Mouse (Mus musculus) urinary bladder, adult 18-20 months (tissue): ENCODE measurements around the gene Tenm4.

ENCODE experiments used
- DNase-seq, 2 experiments: peaks; one replicate each; pipeline ENCODE4 v3.0.0; 2022; ENCODE audit warnings: low spot score in 2 of 2, mixed read lengths in 2 of 2

The Tenm4 gene

GRCm38 (mm10) chr7:96525344-96525743 lies 354.3 kb downstream of the Tenm4 start:
- no peak for DNase-seq

- no peak for DNase-seq
Measured at GRCm38 (mm10) chr7:96530571-96531426, 359.8 kb downstream of the Tenm4 start.

- no peak for DNase-seq
Measured at GRCm38 (mm10) chr7:96531954-96532737, 361.1 kb downstream of the Tenm4 start.

- DNase-seq, result no peak
Measured at GRCm38 (mm10) chr7:96532804-96533400, 361.9 kb downstream of the Tenm4 start.

GRCm38 (mm10) chr7:96536313-96536880 lies 365.4 kb downstream of the Tenm4 start:
- no peak for DNase-seq

- DNase-seq, result no peak
Measured at GRCm38 (mm10) chr7:96539248-96540034, 368.4 kb downstream of the Tenm4 start.

- DNase-seq, result no peak
Measured at GRCm38 (mm10) chr7:96540458-96541096, 369.5 kb downstream of the Tenm4 start.

- DNase-seq, result no peak
Measured at GRCm38 (mm10) chr7:96545979-96546378, 374.9 kb downstream of the Tenm4 start.

- no peak for DNase-seq
Measured at GRCm38 (mm10) chr7:96551809-96552208, 380.8 kb downstream of the Tenm4 start.

GRCm38 (mm10) chr7:96552292-96552860 lies 381.3 kb downstream of the Tenm4 start:
- no peak for DNase-seq

- peak; percentile 14 to 30 for DNase-seq
Measured at GRCm38 (mm10) chr7:96554277-96554690, 383.2 kb downstream of the Tenm4 start.

- no peak for DNase-seq
Measured at GRCm38 (mm10) chr7:96555294-96555693, 384.2 kb downstream of the Tenm4 start.

GRCm38 (mm10) chr7:96556756-96557155 lies 385.7 kb downstream of the Tenm4 start:
- no peak for DNase-seq

- no peak for DNase-seq
Measured at GRCm38 (mm10) chr7:96562890-96563289, 391.8 kb downstream of the Tenm4 start.

GRCm38 (mm10) chr7:96563329-96564065 lies 392.5 kb downstream of the Tenm4 start:
- DNase-seq, result no peak

GRCm38 (mm10) chr7:96565806-96566205 lies 394.8 kb downstream of the Tenm4 start:
- peak in 1 of 2 experiments; percentile 60 for DNase-seq

GRCm38 (mm10) chr7:96566260-96566659 lies 395.2 kb downstream of the Tenm4 start:
- DNase-seq, result no peak

GRCm38 (mm10) chr7:96568034-96568433 lies 397.0 kb downstream of the Tenm4 start:
- no peak for DNase-seq

- DNase-seq, result no peak
Measured at GRCm38 (mm10) chr7:96570965-96571364, 399.9 kb downstream of the Tenm4 start.

GRCm38 (mm10) chr7:96572995-96573394 lies 401.9 kb downstream of the Tenm4 start:
- no peak for DNase-seq
